Mouse (Mus musculus): ENCODE data around the gene Alg12. TPM values are rescaled to one million over a fixed set of nuclear protein-coding genes. Genes with fewer than 3 reads are reported as not detected.

The Alg12 gene
- polyA plus RNA-seq, 1 experiment from 2014 or later: 8.8 TPM

- Histone ChIP-seq H3K27me3 (replicated peaks; ENCODE audit: control insufficient read depth, insufficient read depth, low read length) (no peaks in the 10 kb centered on the region), H3K4me3 (replicated peaks; ENCODE audit: low read length) (peak overlapping the region; percentile 96), H3K4me1 (replicated peaks; ENCODE audit: control insufficient read depth, insufficient read depth, low read length) (peaks cover 27% of the 10 kb centered on the region), H3K36me3 (ENCODE audit: control insufficient read depth, insufficient read depth) (peaks cover 18% of the 10 kb centered on the region; the same call in 1 of the 2 replicates), H3K27ac (ENCODE audit: low read length) (peak overlapping the region; percentile 99), H3K4me2 (ENCODE audit: low read length) (peak overlapping the region; percentile 85), H3K9me3 (ENCODE audit: control insufficient read depth, low read length) (no peaks in the 10 kb centered on the region), H3K9ac (replicated peaks; ENCODE audit: low read depth, low read length) (peak overlapping the region; percentile 96)
- WGBS: under 1% methylated on average over 95 of the region's 98 CpGs
- ATAC-seq: peak; percentile 0; the same call in 1 of the 2 replicates
These were observed 44.0 kb upstream of the Alg12 start for GRCm38 (mm10) chr15:88862881-88863694.

GRCm38 (mm10) chr15:88861772-88862622, 42.9 kb upstream of the Alg12 start, which contains the start of gene Pim3:
Gene Pim3 (plus strand): TSS chr15:88862186.
- Histone ChIP-seq H3K27ac (ENCODE audit: low read length) (peak within 1 kb of the TSS; percentile 99), H3K27me3 (replicated peaks; ENCODE audit: control insufficient read depth, insufficient read depth, low read length) (no peaks in the 10 kb centered on the region), H3K9ac (replicated peaks; ENCODE audit: low read depth, low read length) (peak within 1 kb of the TSS; percentile 96), H3K9me3 (ENCODE audit: control insufficient read depth, low read length) (no peaks in the 10 kb centered on the region), H3K36me3 (ENCODE audit: control insufficient read depth, insufficient read depth) (peaks cover 18% of the 10 kb centered on the region; the same call in 1 of the 2 replicates), H3K4me1 (replicated peaks; ENCODE audit: control insufficient read depth, insufficient read depth, low read length) (peaks cover 27% of the 10 kb centered on the region), H3K4me3 (replicated peaks; ENCODE audit: low read length) (peak within 1 kb of the TSS; percentile 96), H3K4me2 (ENCODE audit: low read length) (peak within 1 kb of the TSS; percentile 85)
- ATAC-seq: peak; percentile 84
- WGBS: under 1% methylated on average over 107 of the region's 107 CpGs

- Histone ChIP-seq H3K36me3 (ENCODE audit: control insufficient read depth, insufficient read depth) (peaks cover 12% of the 10 kb centered on the region; the same call in 1 of the 2 replicates), H3K4me2 (ENCODE audit: low read length) (no peak overlapping the region), H3K27me3 (replicated peaks; ENCODE audit: control insufficient read depth, insufficient read depth, low read length) (no peaks in the 10 kb centered on the region), H3K27ac (ENCODE audit: low read length) (no peak overlapping the region), H3K9me3 (ENCODE audit: control insufficient read depth, low read length) (no peaks in the 10 kb centered on the region), H3K4me1 (replicated peaks; ENCODE audit: control insufficient read depth, insufficient read depth, low read length) (peaks cover 27% of the 10 kb centered on the region), H3K9ac (replicated peaks; ENCODE audit: low read depth, low read length) (no peak overlapping the region), H3K4me3 (replicated peaks; ENCODE audit: low read length) (no peak overlapping the region)
- ATAC-seq: no peak
- 95% methylated on average over 3 of the region's 3 CpGs for WGBS
These were observed 41.7 kb upstream of the Alg12 start for GRCm38 (mm10) chr15:88860781-88861180.

- Histone ChIP-seq H3K4me3 (replicated peaks; ENCODE audit: low read length) (no peak overlapping the region), H3K9me3 (ENCODE audit: control insufficient read depth, low read length) (no peaks in the 10 kb centered on the region), H3K9ac (replicated peaks; ENCODE audit: low read depth, low read length) (no peak overlapping the region), H3K27ac (ENCODE audit: low read length) (no peak overlapping the region), H3K27me3 (replicated peaks; ENCODE audit: control insufficient read depth, insufficient read depth, low read length) (no peaks in the 10 kb centered on the region), H3K36me3 (ENCODE audit: control insufficient read depth, insufficient read depth) (no peaks in the 10 kb centered on the region), H3K4me1 (replicated peaks; ENCODE audit: control insufficient read depth, insufficient read depth, low read length) (peaks cover 15% of the 10 kb centered on the region), H3K4me2 (ENCODE audit: low read length) (no peak overlapping the region)
- no peak for ATAC-seq
- 72% methylated on average over 8 of the region's 8 CpGs for WGBS
These were observed 40.3 kb upstream of the Alg12 start for GRCm38 (mm10) chr15:88859206-88859970.

GRCm38 (mm10) chr15:88858707-88859106, 39.6 kb upstream of the Alg12 start:
- H3K4me3 ChIP-seq (replicated peaks; ENCODE audit: low read length): no peak overlapping the region
- WGBS: 70% methylated on average over 2 of the region's 2 CpGs
- H3K27me3 ChIP-seq (replicated peaks; ENCODE audit: control insufficient read depth, insufficient read depth, low read length): no peaks in the 10 kb centered on the region
- H3K4me1 ChIP-seq (replicated peaks; ENCODE audit: control insufficient read depth, insufficient read depth, low read length): peaks cover 8% of the 10 kb centered on the region
- H3K9me3 ChIP-seq (ENCODE audit: control insufficient read depth, low read length): no peaks in the 10 kb centered on the region
- H3K4me2 ChIP-seq (ENCODE audit: low read length): no peak overlapping the region
- H3K36me3 ChIP-seq (ENCODE audit: control insufficient read depth, insufficient read depth): no peaks in the 10 kb centered on the region
- no peak for ATAC-seq
- no peak overlapping the region for H3K27ac ChIP-seq (ENCODE audit: low read length)
- no peak overlapping the region for H3K9ac ChIP-seq (replicated peaks; ENCODE audit: low read depth, low read length)

GRCm38 (mm10) chr15:88858141-88858541, 39.0 kb upstream of the Alg12 start:
- H3K9ac ChIP-seq (replicated peaks; ENCODE audit: low read depth, low read length): no peak overlapping the region
- no peaks in the 10 kb centered on the region for H3K27me3 ChIP-seq (replicated peaks; ENCODE audit: control insufficient read depth, insufficient read depth, low read length)
- H3K9me3 ChIP-seq (ENCODE audit: control insufficient read depth, low read length): no peaks in the 10 kb centered on the region
- H3K4me2 ChIP-seq (ENCODE audit: low read length): no peak overlapping the region
- no peaks in the 10 kb centered on the region for H3K36me3 ChIP-seq (ENCODE audit: control insufficient read depth, insufficient read depth)
- no peak overlapping the region for H3K4me3 ChIP-seq (replicated peaks; ENCODE audit: low read length)
- no peak overlapping the region for H3K27ac ChIP-seq (ENCODE audit: low read length)
- no peak for ATAC-seq
- WGBS: 79% methylated on average over 3 of the region's 3 CpGs
- H3K4me1 ChIP-seq (replicated peaks; ENCODE audit: control insufficient read depth, insufficient read depth, low read length): peaks cover 8% of the 10 kb centered on the region

- 91% methylated on average over 7 of the region's 7 CpGs for WGBS
- no peak for ATAC-seq
- Histone ChIP-seq H3K4me2 (ENCODE audit: low read length) (no peak overlapping the region), H3K9ac (replicated peaks; ENCODE audit: low read depth, low read length) (no peak overlapping the region), H3K9me3 (ENCODE audit: control insufficient read depth, low read length) (no peaks in the 10 kb centered on the region), H3K27me3 (replicated peaks; ENCODE audit: control insufficient read depth, insufficient read depth, low read length) (no peaks in the 10 kb centered on the region), H3K4me3 (replicated peaks; ENCODE audit: low read length) (no peak overlapping the region), H3K4me1 (replicated peaks; ENCODE audit: control insufficient read depth, insufficient read depth, low read length) (peaks cover 8% of the 10 kb centered on the region), H3K36me3 (ENCODE audit: control insufficient read depth, insufficient read depth) (no peaks in the 10 kb centered on the region), H3K27ac (ENCODE audit: low read length) (no peak overlapping the region)
These were observed 38.2 kb upstream of the Alg12 start for GRCm38 (mm10) chr15:88857361-88857760.

- H3K36me3 ChIP-seq (ENCODE audit: control insufficient read depth, insufficient read depth): no peaks in the 10 kb centered on the region
These were observed 37.5 kb upstream of the Alg12 start for GRCm38 (mm10) chr15:88856613-88857012.

More at GRCm38 (mm10) chr15:88856613-88857012, 37.5 kb upstream of the Alg12 start:
- Histone ChIP-seq H3K9me3 (ENCODE audit: control insufficient read depth, low read length) (no peaks in the 10 kb centered on the region), H3K9ac (replicated peaks; ENCODE audit: low read depth, low read length) (no peak overlapping the region), H3K4me2 (ENCODE audit: low read length) (no peak overlapping the region), H3K4me1 (replicated peaks; ENCODE audit: control insufficient read depth, insufficient read depth, low read length) (peaks cover 8% of the 10 kb centered on the region), H3K4me3 (replicated peaks; ENCODE audit: low read length) (no peak overlapping the region), H3K27me3 (replicated peaks; ENCODE audit: control insufficient read depth, insufficient read depth, low read length) (no peaks in the 10 kb centered on the region), H3K27ac (ENCODE audit: low read length) (no peak overlapping the region)
- ATAC-seq: no peak
- 86% methylated on average over 5 of the region's 5 CpGs for WGBS
